Mouse (Mus musculus) layer of hippocampus, postnatal 10 days (tissue): ENCODE measurements at regions not wholly inside any gene's neighbourhood (a gene's known extent, or its start where the extent isn't known, plus 50 kb on each side); places are given as distances from the start of the nearest gene placed in this dataset.
A peak's percentile ranks its signal among the peaks of the same experiment; 100 is the strongest.

Experiments
- DNase-seq, 2 experiments: peaks; one replicate each; pipeline ENCODE4 v3.0.0; 2021; ENCODE audit warnings: low spot score in 2 of 2

DNA sequence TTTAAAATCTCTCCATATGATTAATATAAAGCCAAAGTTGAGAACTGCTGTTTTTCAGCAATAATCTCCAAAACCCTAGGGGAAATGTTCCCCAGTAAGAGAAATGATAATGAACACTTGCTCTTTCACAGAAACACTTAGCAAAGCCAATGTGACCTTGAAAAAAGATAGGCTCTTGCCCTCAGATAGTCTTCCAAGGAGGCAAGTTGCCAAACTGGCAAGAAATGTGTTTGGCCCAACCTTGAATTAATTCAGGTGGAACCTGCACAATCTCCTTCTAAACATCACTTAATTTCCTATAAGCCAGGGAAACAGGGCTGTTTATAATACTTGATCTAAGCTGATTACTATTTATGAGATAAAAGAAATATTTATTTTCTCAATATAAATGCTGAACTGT lies 244.0 kb upstream of the Gnaz start:
- DNase-seq, result no peak

- DNase-seq, result no peak
Observed at GRCm38 (mm10) chr10:74749446-74749845, 217.5 kb upstream of the Gnaz start.

DNA sequence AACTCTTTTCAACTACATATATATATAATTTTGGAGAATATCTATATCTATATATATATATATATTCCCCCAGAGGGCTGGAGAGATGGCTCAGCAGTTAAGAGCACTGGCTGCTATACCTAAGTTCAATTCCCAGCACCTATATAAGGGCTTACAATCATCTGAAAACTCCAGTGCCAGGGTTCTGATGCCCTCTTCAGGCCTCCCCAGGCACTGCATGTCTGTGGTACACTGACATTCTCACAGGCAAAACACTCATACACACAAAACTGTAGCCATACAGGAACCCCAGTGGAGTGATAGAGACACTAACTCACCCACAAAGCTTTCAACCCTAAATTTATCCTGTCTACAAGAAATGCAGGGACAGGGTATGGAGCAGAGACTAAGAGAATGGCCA lies 216.1 kb upstream of the Gnaz start:
- no peak for DNase-seq

GRCm38 (mm10) chr10:74760734-74761133 lies 206.2 kb upstream of the Gnaz start:
- DNase-seq, result no peak

DNA sequence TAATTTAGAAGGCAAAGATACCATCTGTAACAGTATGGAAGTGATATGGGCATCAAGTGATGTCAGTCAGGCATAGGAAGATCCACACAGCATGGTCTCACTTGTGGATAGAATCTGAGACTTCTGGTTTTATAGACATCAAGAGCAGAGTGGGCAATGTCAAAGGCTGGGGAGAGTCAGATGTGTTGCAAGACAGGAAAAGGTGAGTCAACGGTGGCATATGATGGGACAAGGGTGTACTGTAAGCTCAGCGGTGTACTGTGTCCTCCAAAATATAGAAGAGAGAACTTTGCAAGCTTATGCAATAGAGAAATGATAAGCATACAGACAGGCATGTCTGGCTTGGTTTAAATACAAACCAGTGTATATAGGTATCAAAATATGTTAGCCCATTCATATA lies 177.7 kb upstream of the Gnaz start:
- DNase-seq, result no peak

DNA sequence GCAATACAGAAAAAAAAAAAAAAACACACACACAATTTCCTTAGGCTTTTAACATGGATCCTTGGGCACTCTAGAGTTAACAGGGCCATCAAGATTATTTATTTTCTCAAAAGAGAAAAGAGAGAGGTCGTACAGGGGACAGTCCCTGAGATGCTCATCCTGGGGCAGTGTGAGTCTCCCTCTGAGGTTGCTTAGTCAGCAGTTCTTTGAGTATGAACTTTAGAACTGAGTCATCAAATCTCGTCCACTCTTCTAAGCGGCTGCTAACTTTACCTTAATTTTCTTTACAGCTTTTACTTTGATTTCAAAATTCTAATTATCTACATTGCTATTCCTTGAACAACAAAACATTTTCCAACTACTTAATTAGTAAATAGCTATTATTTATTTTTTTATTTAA lies 177.0 kb upstream of the Gnaz start:
- no peak for DNase-seq

- no peak for DNase-seq
Observed at GRCm38 (mm10) chr10:74823395-74823794, 143.6 kb upstream of the Gnaz start.

DNA sequence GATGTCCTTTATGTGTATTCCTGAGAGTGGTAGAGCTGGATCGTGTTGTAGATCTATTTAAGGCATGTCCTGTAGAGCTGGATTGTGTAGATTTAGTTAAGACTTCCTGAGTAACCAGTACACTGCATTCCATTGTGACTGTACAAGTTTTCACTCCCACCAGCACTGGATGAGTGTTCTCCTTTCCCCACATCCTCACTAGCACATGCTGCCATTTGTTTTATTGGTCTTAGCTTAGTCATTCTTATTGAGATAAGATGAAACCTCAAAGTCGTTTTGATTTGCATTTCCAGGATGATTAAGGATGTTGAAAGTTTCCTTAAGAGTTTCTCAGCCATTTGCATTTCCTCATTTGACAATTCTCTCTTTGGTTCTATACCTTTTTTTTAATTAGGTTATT lies 132.6 kb upstream of the Gnaz start:
- DNase-seq, result no peak

GRCm38 (mm10) chr10:74848372-74848771 lies 118.6 kb upstream of the Gnaz start:
- peak; percentile 88 for DNase-seq

- no peak for DNase-seq
Observed at GRCm38 (mm10) chr10:74854991-74855664, 111.8 kb upstream of the Gnaz start.
